ENCODE assay signal across 28 mouse cellular contexts in the genomic region with DNA sequence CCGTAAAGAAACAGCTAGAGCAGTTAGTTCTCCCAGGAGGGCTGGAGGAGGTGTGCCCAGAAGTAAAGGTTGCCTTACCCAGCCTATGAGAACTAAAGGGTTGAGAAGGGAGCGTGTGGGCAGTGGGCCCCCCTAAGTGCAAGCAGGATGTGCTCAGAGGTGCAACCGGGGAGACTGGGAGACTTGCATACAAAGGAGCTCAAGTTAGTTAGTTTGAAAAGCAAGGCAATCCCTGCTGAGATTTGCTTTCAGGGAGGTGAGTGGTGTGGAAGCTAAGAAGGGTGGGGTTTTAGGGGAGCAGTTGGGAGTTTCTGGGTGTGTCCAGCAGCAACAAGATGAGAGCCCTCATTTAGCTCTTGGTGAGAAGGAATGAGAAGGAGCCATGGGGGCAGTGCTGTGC.
DNase-seq lines count a peak whose midpoint lies in the region; ATAC-seq and TF ChIP-seq lines count a peak whose summit lies in the region.
"Had no signal": no experiment of that assay in that cellular context is flagged by ENCODE, and none has a peak within 500 bp of the region (broad histone marks: within the 10 kb centered on the region; RNA-seq: fewer than 3 reads in every experiment).

No protein-coding gene starts in this region.

- H3K27ac ChIP-seq in lung, postnatal 0 days (ENCODE audit: low read length) = peak overlapping the region; percentile 15; the same call in 1 of the 2 replicates
- H3K27ac ChIP-seq in midbrain, embryonic 11.5 days (ENCODE audit: low read depth, low read length) = no peak overlapping the region
- H3K27ac ChIP-seq in midbrain, embryonic 15.5 days = no peak overlapping the region
- H3K27ac ChIP-seq: embryonic facial prominence, embryonic 12.5 days; embryonic facial prominence, embryonic 15.5 days; forebrain, embryonic 13.5 days; heart, adult 2 months; heart, embryonic 10.5 days; heart, embryonic 13.5 days; hindbrain, embryonic 12.5 days; hindbrain, embryonic 15.5 days had no signal

- no peak for TF ChIP-seq EP300 in lung, postnatal 0 days (IDR thresholded peaks at IDR 0.05)

- WGBS in lung, postnatal 0 days = 55% methylated on average over 3 of the region's 3 CpGs
- WGBS in midbrain, embryonic 11.5 days = 53% methylated on average over 3 of the region's 3 CpGs
- 51% methylated on average over 3 of the region's 3 CpGs for WGBS in midbrain, embryonic 15.5 days

- H3K4me2 ChIP-seq in lung, postnatal 0 days (replicated peaks; ENCODE audit: low read depth, low read length) = no peak overlapping the region
- H3K4me2 ChIP-seq in midbrain, embryonic 11.5 days = no peak overlapping the region
- H3K4me2 ChIP-seq in midbrain, embryonic 15.5 days = no peak overlapping the region
- H3K4me2 ChIP-seq: embryonic facial prominence, embryonic 12.5 days; embryonic facial prominence, embryonic 15.5 days; forebrain, embryonic 13.5 days; heart, embryonic 13.5 days; hindbrain, embryonic 12.5 days; hindbrain, embryonic 15.5 days had no signal

- no peaks in the 10 kb centered on the region for H3K27me3 ChIP-seq in lung, postnatal 0 days (replicated peaks; ENCODE audit: insufficient read depth, low read length)
- H3K27me3 ChIP-seq in midbrain, embryonic 11.5 days (ENCODE audit: control insufficient read depth, insufficient read depth, low read length) = no peaks in the 10 kb centered on the region
- no peaks in the 10 kb centered on the region for H3K27me3 ChIP-seq in midbrain, embryonic 15.5 days (replicated peaks)
- H3K27me3 ChIP-seq: embryonic facial prominence, embryonic 12.5 days; embryonic facial prominence, embryonic 15.5 days; forebrain, embryonic 13.5 days; heart, embryonic 13.5 days; hindbrain, embryonic 12.5 days; hindbrain, embryonic 15.5 days; Patski had no signal

- H3K9ac ChIP-seq in lung, postnatal 0 days (replicated peaks; ENCODE audit: low read depth) = no peak overlapping the region
- H3K9ac ChIP-seq in midbrain, embryonic 11.5 days (ENCODE audit: low read length) = no peak overlapping the region
- no peak overlapping the region for H3K9ac ChIP-seq in midbrain, embryonic 15.5 days
- H3K9ac ChIP-seq: embryonic facial prominence, embryonic 12.5 days; embryonic facial prominence, embryonic 15.5 days; forebrain, embryonic 13.5 days; heart, embryonic 13.5 days; hindbrain, embryonic 12.5 days; hindbrain, embryonic 15.5 days had no signal

- peak; percentile 30 for DNase-seq in lung, postnatal 0 days (ENCODE audit: low spot score)
- DNase-seq in lung, postnatal 4 days = no peak
- peak; percentile 72 for DNase-seq in midbrain, embryonic 11.5 days (ENCODE audit: low spot score, missing footprints)
- peak; percentile 65 for DNase-seq in R1 (ENCODE audit: low read depth, low spot score)
- DNase-seq in urinary bladder, adult 2 months (ENCODE audit: low spot score) = no peak
- DNase-seq: adrenal gland, adult 2 months; adrenal gland, postnatal 14 days; cerebellum, adult 11 months; cerebellum, adult 2 months; cerebellum, adult 9-11 months; cerebellum, postnatal 25 days; gastrocnemius, postnatal 10 days; gastrocnemius, postnatal 36 days; heart, adult 2 months; heart, postnatal 14 days; heart, postnatal 4 days had no signal

- no peak overlapping the region for H3K4me3 ChIP-seq in lung, postnatal 0 days (ENCODE audit: low read depth, low read length)
- no peak overlapping the region for H3K4me3 ChIP-seq in midbrain, embryonic 11.5 days (ENCODE audit: low read depth, low read length)
- no peak overlapping the region for H3K4me3 ChIP-seq in midbrain, embryonic 15.5 days
- H3K4me3 ChIP-seq: embryonic facial prominence, embryonic 12.5 days; embryonic facial prominence, embryonic 15.5 days; forebrain, embryonic 13.5 days; heart, adult 2 months; heart, embryonic 10.5 days; heart, embryonic 13.5 days; hindbrain, embryonic 12.5 days; hindbrain, embryonic 15.5 days had no signal

- peaks cover 13% of the 10 kb centered on the region for H3K36me3 ChIP-seq in lung, postnatal 0 days (ENCODE audit: insufficient read depth, low read length)
- peaks cover 4% of the 10 kb centered on the region for H3K36me3 ChIP-seq in midbrain, embryonic 11.5 days (ENCODE audit: control insufficient read depth, insufficient read depth, low read length)
- H3K36me3 ChIP-seq in midbrain, embryonic 15.5 days (replicated peaks) = peaks cover 7% of the 10 kb centered on the region; the same call in 1 of the 2 replicates

- no peak for TF ChIP-seq CTCF in lung, postnatal 0 days (IDR thresholded peaks at IDR 0.05)

- no peaks in the 10 kb centered on the region for H3K4me1 ChIP-seq in lung, postnatal 0 days (ENCODE audit: insufficient read depth, low read depth, low read length)
- no peaks in the 10 kb centered on the region for H3K4me1 ChIP-seq in midbrain, embryonic 11.5 days (ENCODE audit: control insufficient read depth, insufficient read depth, low read length)
- 0 out of 2 replicates have a peak, but pooled peaks cover 2% of the 10 kb centered on the region for H3K4me1 ChIP-seq in midbrain, embryonic 15.5 days
- H3K4me1 ChIP-seq: embryonic facial prominence, embryonic 12.5 days; embryonic facial prominence, embryonic 15.5 days had no signal

- peak; percentile 73 for ATAC-seq in lung, postnatal 0 days
- ATAC-seq in midbrain, embryonic 11.5 days (ENCODE audit: low FRiP score) = no peak
- ATAC-seq in midbrain, embryonic 15.5 days (replicated peaks) = no peak
- ATAC-seq: CD4-positive, CD25-positive, alpha-beta regulatory T cell, adult 4 months; forebrain, embryonic 13.5 days; forebrain, embryonic 16.5 days; Patski had no signal

- no peaks in the 10 kb centered on the region for H3K9me3 ChIP-seq in lung, postnatal 0 days (ENCODE audit: low read length)
- no peaks in the 10 kb centered on the region for H3K9me3 ChIP-seq in midbrain, embryonic 11.5 days (ENCODE audit: control insufficient read depth, low read length)
- no peaks in the 10 kb centered on the region for H3K9me3 ChIP-seq in midbrain, embryonic 15.5 days
- H3K9me3 ChIP-seq: embryonic facial prominence, embryonic 12.5 days; embryonic facial prominence, embryonic 15.5 days; forebrain, embryonic 13.5 days; G1E; heart, embryonic 10.5 days; heart, embryonic 13.5 days; hindbrain, embryonic 12.5 days; hindbrain, embryonic 15.5 days had no signal

Comparison
In these comparisons a context has a peak if more than half of its experiments do, and no peak if none do; other contexts are left out.
1. DNase-seq: peak in lung, postnatal 0 days (single experiment), midbrain, embryonic 11.5 days (single experiment) and R1 (single experiment); none in lung, postnatal 4 days (0 of 2) and urinary bladder, adult 2 months (single experiment).